Mouse (Mus musculus) limb, embryonic 10.5 days (tissue): ENCODE results near the gene Bst1. TPM values are rescaled to one million over a fixed set of nuclear protein-coding genes. Genes with fewer than 3 reads are reported as not detected.

Source experiments
- DNase-seq: peaks from one replicate; pipeline ENCODE4 v3.0.0-alpha.2; 2017; ENCODE audit warnings: low spot score
- H3K27ac ChIP-seq: fragments of 300-500 bp; sonication (generic); 2 replicates; pipeline ENCODE4 v1.5.1; 2016; ENCODE audit warnings: mild to moderate bottlenecking
- H3K27me3 ChIP-seq: fragments of 300-500 bp; sonication (generic); 2 replicates; pipeline ENCODE4 v1.6.1; 2016; ENCODE audit warnings: low read depth, mild to moderate bottlenecking; ENCODE audit not compliant: poor library complexity, severe bottlenecking
- H3K36me3 ChIP-seq: fragments of 300-500 bp; sonication (generic); 2 replicates; pipeline ENCODE4 v1.6.1; 2016; ENCODE audit warnings: mild to moderate bottlenecking, moderate library complexity
- H3K4me1 ChIP-seq: fragments of 300-500 bp; sonication (generic); 2 replicates; pipeline ENCODE4 v1.6.1; 2016
- H3K4me3 ChIP-seq: fragments of 300-500 bp; sonication (generic); 2 replicates; pipeline ENCODE4 v1.5.1; 2016; ENCODE audit warnings: mild to moderate bottlenecking, moderate library complexity
- H3K9me3 ChIP-seq: fragments of 300-500 bp; sonication (generic); replicated peaks from 2 replicates; pipeline ENCODE4 v1.6.1; 2016; ENCODE audit warnings: mild to moderate bottlenecking
- WGBS: fragments of 180-500 bp; shearing (Covaris S2); methylation state at CpG from one replicate; pipeline ENCODE4 v1.1.7; 2016; 5-methylcytosine and 5-hydroxymethylcytosine counted together
- polyA plus RNA-seq: library from polyadenylated mRNA; unstranded; fragments of >200 nt; fragmentation: Nextera tagmentation; extraction: Ambion mirVana; gene quantifications from 2 replicates; pipeline ENCODE4 v1.2.1, GENCODE M21; 2016

The Bst1 gene
- polyA plus RNA-seq, 1 experiment from 2014 or later, result 0.05 TPM

DNA sequence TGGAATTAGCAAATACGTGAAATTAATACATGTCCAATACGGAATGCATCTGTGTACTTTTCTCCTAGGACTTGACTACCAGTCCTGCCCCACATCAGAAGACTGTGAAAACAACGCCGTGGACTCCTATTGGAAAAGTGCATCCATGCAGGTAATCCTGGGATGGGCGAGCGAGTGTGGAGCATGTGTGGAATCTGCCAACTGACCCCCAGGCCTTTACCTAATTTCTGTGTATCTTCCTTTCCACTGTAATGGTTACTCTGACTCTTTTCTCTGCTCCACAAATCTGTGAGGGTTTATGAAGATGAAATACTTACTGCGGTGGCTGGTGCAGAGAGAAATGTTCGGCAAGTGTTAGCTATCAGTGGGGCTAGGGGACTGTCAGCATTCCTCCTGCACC lies 3.5 kb downstream of the Bst1 start:
- no peaks in the 10 kb centered on the region for H3K9me3 ChIP-seq
- WGBS, result 94% methylated on average over 8 of the region's 8 CpGs

DNA sequence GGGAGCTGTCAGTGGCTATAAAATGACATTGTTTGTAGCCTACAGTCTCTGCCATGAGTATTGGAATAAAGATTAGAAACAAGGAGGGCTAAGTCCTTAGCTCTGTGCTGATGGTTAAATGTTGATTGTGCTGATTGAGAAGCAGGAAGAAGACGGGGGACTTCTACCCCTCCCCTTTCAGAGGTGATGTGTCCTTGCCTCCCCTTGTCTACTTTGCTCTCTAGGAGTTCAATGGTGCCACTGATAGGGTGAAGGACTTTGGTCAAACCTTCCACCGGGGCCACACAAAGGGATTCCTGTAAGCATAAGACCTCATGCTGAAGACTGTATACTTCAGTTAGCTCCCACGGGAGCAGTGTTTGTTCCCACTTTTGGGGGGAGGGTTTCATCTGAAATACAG lies 4.1 kb downstream of the Bst1 start:
- WGBS, result 81% methylated on average over 3 of the region's 3 CpGs
- no peaks in the 10 kb centered on the region for H3K27me3 ChIP-seq
- peaks cover 14% of the 10 kb centered on the region for H3K4me1 ChIP-seq
- no peak for DNase-seq
- H3K36me3 ChIP-seq, result no peaks in the 10 kb centered on the region
- no peak overlapping the region for H3K4me3 ChIP-seq
- no peak overlapping the region for H3K27ac ChIP-seq
- H3K9me3 ChIP-seq, result no peaks in the 10 kb centered on the region

More for the DNA sequence above, 3.5 kb downstream of the Bst1 start:
- no peaks in the 10 kb centered on the region for H3K36me3 ChIP-seq
- DNase-seq, result no peak
- no peaks in the 10 kb centered on the region for H3K27me3 ChIP-seq
- peaks cover 14% of the 10 kb centered on the region for H3K4me1 ChIP-seq
- no peak overlapping the region for H3K4me3 ChIP-seq
- no peak overlapping the region for H3K27ac ChIP-seq

DNA sequence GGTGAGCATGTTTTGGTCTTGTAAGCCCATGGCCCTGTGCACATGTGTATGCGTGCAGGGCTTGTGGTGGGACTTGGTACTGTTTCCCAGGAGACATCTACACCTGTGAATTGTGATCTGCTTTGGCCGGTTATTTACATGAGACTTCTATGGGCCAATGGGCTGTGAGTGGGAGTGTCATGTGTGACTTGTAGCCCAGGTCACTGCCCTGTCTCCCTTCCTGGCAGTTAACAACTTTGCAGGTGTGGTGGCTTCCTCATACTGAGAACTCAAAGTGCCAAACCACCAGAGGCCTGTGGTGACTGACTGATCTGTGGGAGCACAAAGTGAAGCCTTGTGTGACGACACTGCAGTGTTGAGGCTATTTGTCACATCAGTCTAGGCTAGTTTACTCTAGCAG lies 5.9 kb downstream of the Bst1 start:
- WGBS, result 85% methylated on average over 3 of the region's 3 CpGs

DNA sequence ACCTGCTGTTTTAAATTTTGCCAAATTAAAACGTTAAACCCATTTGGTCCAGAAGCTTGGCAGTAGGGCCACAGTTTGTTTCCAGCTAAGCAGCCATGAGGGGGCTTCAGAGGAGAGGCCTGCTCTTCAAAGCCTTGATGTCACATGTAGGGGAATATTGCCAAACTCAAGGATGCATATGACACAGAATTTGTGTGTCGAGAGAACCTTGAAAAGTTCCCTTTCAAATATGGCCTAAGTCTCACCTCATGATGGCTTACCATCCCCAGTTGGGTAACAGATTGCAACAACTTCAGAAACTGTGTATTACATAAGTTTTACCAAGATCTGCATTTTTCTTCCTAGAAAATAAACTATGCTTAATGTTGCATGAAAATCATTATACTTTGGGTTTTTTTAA lies 8.2 kb downstream of the Bst1 start:
- WGBS, result 88% methylated on average over 2 of the region's 2 CpGs
- no peaks in the 10 kb centered on the region for H3K27me3 ChIP-seq
- DNase-seq, result no peak

More for the DNA sequence above, 5.9 kb downstream of the Bst1 start:
- Histone ChIP-seq H3K36me3 (no peaks in the 10 kb centered on the region), H3K4me3 (no peak overlapping the region), H3K9me3 (no peaks in the 10 kb centered on the region), H3K4me1 (peaks cover 3% of the 10 kb centered on the region; the same call in 1 of the 2 replicates), H3K27me3 (no peaks in the 10 kb centered on the region), H3K27ac (no peak overlapping the region)
- DNase-seq, result no peak

DNA sequence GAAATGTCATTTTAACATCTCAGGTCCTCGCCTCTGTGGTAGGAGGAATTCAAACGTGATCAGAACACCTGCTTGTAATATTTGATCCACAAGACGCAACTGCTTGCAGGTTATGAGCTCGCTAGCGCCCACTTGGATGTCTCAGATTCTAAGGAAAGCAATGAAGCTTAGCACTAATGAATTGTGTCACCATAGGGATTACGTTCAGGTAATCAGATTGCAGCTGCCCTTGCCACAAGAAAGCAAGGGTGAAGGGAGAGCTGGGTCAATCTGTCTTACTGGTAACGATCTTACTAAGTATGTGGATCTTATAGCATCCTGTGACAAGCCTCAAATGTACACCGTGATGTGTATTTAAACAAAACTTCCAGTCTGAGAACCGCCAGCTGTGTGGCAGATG lies 8.7 kb downstream of the Bst1 start:
- H3K9me3 ChIP-seq, result no peaks in the 10 kb centered on the region
- H3K27ac ChIP-seq, result no peak overlapping the region
- no peaks in the 10 kb centered on the region for H3K36me3 ChIP-seq
- no peaks in the 10 kb centered on the region for H3K4me1 ChIP-seq
- no peaks in the 10 kb centered on the region for H3K27me3 ChIP-seq
- WGBS, result 82% methylated on average over 9 of the region's 9 CpGs
- no peak for DNase-seq
- no peak overlapping the region for H3K4me3 ChIP-seq

More for the DNA sequence above, 8.2 kb downstream of the Bst1 start:
- H3K4me3 ChIP-seq, result no peak overlapping the region
- no peaks in the 10 kb centered on the region for H3K4me1 ChIP-seq
- no peaks in the 10 kb centered on the region for H3K36me3 ChIP-seq
- no peak overlapping the region for H3K27ac ChIP-seq
- no peaks in the 10 kb centered on the region for H3K9me3 ChIP-seq

DNA sequence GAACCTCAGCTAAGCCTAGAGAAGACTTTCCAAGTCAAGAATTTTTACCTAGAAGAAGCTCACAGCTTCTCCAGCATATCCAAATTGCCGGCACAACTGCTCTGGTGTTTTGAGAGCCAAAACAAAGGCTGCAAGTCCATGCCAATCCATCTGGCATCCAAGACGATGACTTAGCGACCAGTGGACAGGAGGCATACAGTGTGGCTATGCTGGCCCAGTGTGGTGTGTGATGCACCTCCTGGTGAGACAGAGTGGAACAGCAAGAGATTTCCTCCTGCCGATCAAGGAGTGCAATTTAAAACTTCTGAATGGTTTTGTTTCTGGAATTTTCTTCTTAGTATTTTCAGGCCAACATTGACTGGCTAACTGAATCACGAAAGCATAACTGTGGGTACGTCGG lies 17.9 kb downstream of the Bst1 start:
- H3K27me3 ChIP-seq, result no peaks in the 10 kb centered on the region
- no peak for DNase-seq
- WGBS, result 97% methylated on average over 7 of the region's 7 CpGs

DNA sequence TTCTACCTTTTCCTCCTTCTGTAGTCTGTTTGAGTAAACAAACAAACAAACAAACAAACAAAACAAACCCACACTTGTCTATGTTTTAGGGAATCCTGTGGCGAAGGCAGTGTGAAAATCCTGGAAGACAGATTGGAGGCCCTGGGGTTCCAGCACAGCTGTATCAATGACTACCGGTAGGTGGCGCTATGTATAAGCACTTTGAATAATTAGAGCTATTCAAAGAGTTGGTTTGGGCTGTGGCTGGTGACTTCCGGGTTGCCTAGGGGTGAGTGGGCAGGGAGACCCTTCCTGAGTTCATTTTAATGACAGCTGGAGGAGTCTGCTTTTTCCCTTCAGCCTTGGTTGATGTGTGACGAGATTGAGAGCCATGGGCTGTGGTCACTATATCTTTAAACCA lies 18.7 kb downstream of the Bst1 start:
- no peak overlapping the region for H3K27ac ChIP-seq
- H3K36me3 ChIP-seq, result no peaks in the 10 kb centered on the region
- H3K27me3 ChIP-seq, result no peaks in the 10 kb centered on the region
- WGBS, result 65% methylated on average over 5 of the region's 5 CpGs
- H3K4me1 ChIP-seq, result no peaks in the 10 kb centered on the region
- no peaks in the 10 kb centered on the region for H3K9me3 ChIP-seq
- no peak overlapping the region for H3K4me3 ChIP-seq
- peak; percentile 42 for DNase-seq

More for the DNA sequence above, 17.9 kb downstream of the Bst1 start:
- Histone ChIP-seq H3K36me3 (no peaks in the 10 kb centered on the region), H3K4me3 (no peak overlapping the region), H3K9me3 (no peaks in the 10 kb centered on the region), H3K27ac (no peak overlapping the region), H3K4me1 (no peaks in the 10 kb centered on the region)

DNA sequence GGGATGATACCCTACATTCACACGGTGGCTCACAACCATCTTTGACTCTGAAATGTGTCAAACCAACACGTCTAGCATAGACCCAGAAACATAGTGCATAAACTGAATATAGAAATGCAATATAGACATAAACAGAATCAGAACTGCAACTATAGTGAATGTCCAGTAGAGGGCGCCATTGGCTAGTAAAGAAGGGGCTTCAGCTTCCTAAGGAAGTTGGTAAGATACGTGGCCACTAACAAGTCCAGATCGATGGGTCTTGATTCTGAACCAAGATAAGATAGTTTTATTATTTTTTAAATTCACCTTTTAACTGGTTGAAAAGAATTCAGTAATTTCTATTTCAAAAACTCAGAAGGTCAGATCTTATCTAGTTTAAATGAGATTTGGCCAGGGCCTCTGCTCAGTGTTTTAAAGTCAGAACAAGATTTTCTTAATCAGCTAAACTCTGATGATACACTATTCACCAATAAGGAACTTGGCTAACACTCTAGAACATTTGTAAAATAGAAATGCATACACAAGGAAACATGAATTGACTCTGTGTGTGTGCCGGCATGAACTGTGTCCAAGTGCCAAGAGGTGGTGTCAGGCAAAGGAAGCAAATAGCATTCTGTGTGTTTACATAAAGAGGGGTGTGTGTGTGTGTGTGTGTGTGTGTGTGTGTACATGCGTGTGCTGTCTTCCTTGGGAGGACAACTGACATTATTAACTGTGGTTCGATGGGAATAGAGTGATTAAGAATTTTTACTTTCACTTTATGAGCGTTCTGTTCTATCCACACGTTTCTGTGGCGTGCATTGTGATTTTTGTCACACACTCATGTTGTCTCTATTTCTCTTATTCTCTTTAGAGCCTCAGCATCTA lies 22.7 kb downstream of the Bst1 start:
- 53% methylated on average over 11 of the region's 11 CpGs for WGBS
- no peak overlapping the region for H3K4me3 ChIP-seq
- H3K4me1 ChIP-seq, result peaks cover 7% of the 10 kb centered on the region; the same call in 1 of the 2 replicates
- H3K27ac ChIP-seq, result no peak overlapping the region
- DNase-seq, result peak; percentile 61
- no peaks in the 10 kb centered on the region for H3K27me3 ChIP-seq
- no peaks in the 10 kb centered on the region for H3K36me3 ChIP-seq
- 0 out of 2 replicates have a peak, but pooled peaks cover 1% of the 10 kb centered on the region for H3K9me3 ChIP-seq

DNA sequence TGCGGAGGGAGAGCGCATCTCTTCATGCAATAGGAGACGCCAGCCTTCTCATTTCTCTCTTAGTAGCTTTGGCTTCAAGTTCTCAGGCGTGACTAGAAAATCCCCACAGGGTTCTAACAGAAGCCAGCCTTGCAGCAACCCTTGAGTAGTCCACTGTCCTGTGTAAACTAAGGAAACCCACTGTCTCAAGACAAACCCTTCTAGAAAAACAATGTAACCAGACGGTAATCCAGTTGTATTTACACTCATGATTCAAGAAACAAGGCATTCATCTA lies 23.3 kb downstream of the Bst1 start:
- DNase-seq, result no peak
- peaks cover 8% of the 10 kb centered on the region; the same call in 1 of the 2 replicates for H3K4me1 ChIP-seq
- H3K27ac ChIP-seq, result no peak overlapping the region
- no peak overlapping the region for H3K4me3 ChIP-seq
- no peaks in the 10 kb centered on the region for H3K27me3 ChIP-seq
- 92% methylated on average over 5 of the region's 5 CpGs for WGBS
- 0 out of 2 replicates have a peak, but pooled peaks cover 1% of the 10 kb centered on the region for H3K9me3 ChIP-seq
- no peaks in the 10 kb centered on the region for H3K36me3 ChIP-seq

DNA sequence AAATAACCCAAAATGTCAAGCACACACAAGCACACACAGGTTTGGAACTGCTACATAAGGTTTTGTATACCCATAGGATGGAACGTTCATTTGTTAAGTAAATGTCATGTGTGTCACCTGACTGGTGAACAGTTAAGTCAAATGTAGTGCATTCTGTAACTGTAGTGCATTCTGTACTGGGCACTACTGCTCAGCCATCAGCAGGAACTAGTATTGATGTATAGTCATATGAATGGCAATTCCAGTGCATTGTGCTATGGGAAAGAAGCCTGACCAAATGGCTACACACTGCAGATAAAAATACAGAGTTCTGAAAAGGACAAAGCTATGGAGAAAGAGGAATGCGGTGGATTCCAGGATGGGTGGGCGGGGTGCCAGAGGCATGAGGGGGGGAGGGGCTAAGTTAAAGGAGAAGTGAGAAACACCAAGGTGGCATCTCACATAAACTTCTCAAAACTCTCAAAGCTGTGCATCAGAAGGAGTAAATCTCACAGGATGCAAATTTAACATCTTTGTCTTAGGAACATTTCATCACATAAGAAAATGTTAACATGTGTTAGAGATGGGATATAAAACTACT lies 24.0 kb downstream of the Bst1 start:
- Histone ChIP-seq H3K4me1 (peaks cover 8% of the 10 kb centered on the region; the same call in 1 of the 2 replicates), H3K27ac (no peak overlapping the region), H3K4me3 (no peak overlapping the region), H3K9me3 (0 out of 2 replicates have a peak, but pooled peaks cover 1% of the 10 kb centered on the region), H3K36me3 (no peaks in the 10 kb centered on the region), H3K27me3 (no peaks in the 10 kb centered on the region)
- WGBS, result 77% methylated on average over 3 of the region's 3 CpGs
- DNase-seq, result no peak

DNA sequence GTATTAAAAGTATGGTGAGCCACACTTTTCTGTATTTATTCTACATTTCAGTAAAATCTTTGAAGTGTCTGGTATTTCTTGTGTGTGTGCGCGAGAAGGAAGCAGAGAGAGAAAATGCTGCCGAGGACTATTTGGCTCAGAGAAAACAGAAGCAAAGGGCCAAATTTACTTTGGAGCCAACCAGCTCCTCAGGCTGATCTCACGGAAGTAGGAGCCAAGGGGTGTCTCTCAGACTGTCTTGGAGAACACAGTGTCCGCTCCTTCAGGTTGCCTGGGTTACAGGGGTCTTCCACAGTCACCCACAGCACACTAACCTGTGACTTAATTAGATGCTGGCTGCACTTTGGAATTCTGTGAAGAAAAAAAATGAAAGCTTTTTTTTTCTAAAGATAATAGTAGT lies 26.4 kb downstream of the Bst1 start:
- H3K9me3 ChIP-seq, result 0 out of 2 replicates have a peak, but pooled peaks cover 1% of the 10 kb centered on the region
- DNase-seq, result no peak
- no peaks in the 10 kb centered on the region for H3K36me3 ChIP-seq
- peaks cover 8% of the 10 kb centered on the region; the same call in 1 of the 2 replicates for H3K4me1 ChIP-seq
- no peak overlapping the region for H3K4me3 ChIP-seq
- WGBS, result 86% methylated on average over 5 of the region's 5 CpGs
- H3K27ac ChIP-seq, result no peak overlapping the region
- H3K27me3 ChIP-seq, result no peaks in the 10 kb centered on the region

DNA sequence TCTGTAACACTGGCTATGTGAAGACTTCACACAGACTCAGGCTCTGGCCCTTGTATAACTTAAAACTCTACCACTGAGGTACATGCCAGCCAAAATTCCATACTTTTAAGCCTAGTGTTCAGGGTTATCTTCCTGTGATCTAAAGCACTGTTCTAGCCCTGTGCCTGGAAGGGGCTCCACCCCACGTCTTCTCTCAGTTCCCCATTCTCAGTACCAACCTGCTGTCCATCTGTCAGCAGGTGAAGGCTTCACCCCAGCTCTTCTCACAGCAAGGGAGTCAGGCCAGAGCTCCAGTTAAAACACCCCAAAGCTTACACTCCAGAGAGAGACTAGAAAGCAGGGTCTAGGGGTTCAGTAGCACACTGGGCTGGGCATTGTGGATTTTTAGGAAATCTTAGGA lies 27.0 kb downstream of the Bst1 start:
- no peak for DNase-seq
- Histone ChIP-seq H3K27ac (no peak overlapping the region), H3K36me3 (no peaks in the 10 kb centered on the region), H3K4me3 (no peak overlapping the region), H3K9me3 (0 out of 2 replicates have a peak, but pooled peaks cover 1% of the 10 kb centered on the region), H3K4me1 (peaks cover 8% of the 10 kb centered on the region; the same call in 1 of the 2 replicates), H3K27me3 (no peaks in the 10 kb centered on the region)
- WGBS, result 65% methylated on average over 1 of the region's 1 CpGs

DNA sequence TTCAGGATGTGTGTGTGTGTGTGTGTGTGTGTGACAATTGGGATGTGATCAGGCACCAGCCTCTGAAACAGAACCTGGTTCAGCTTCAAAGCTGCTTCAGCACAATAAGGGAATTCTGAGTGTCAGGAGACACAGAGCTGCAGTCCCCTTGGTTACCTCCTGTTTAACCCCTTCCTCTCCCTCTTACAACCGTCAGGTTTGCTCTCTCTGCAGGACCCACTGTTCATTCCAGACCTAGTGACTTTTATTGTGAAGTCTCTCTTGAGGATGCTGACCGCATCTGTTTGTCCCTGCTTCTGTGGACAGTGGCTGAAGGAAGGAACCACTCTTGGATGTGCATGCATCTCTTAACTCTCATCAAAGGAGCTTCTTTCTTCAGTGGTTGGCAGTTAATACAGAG lies 27.5 kb downstream of the Bst1 start:
- H3K36me3 ChIP-seq, result no peaks in the 10 kb centered on the region
- H3K9me3 ChIP-seq, result 0 out of 2 replicates have a peak, but pooled peaks cover 1% of the 10 kb centered on the region
- DNase-seq, result no peak
- peaks cover 8% of the 10 kb centered on the region; the same call in 1 of the 2 replicates for H3K4me1 ChIP-seq
- H3K27ac ChIP-seq, result no peak overlapping the region
- H3K4me3 ChIP-seq, result no peak overlapping the region
- WGBS, result 22% methylated on average over 2 of the region's 2 CpGs
- H3K27me3 ChIP-seq, result no peaks in the 10 kb centered on the region
